Mouse (Mus musculus): ENCODE results near the gene Xpr1. TPM values are rescaled to one million over a fixed set of nuclear protein-coding genes. Genes with fewer than 3 reads are reported as not detected.

Gene Xpr1
- polyA plus RNA-seq, 1 experiment from 2014 or later, result 10.5 TPM

- Histone ChIP-seq H3K36me3 (peaks cover 13% of the 10 kb centered on the region; the same call in 1 of the 2 replicates), H3K27me3 (no peaks in the 10 kb centered on the region), H3K4me2 (no peak overlapping the region), H3K4me3 (replicated peaks) (no peak overlapping the region), H3K4me1 (peaks cover 2% of the 10 kb centered on the region; the same call in 1 of the 2 replicates), H3K9ac (no peak overlapping the region), H3K9me3 (replicated peaks) (no peaks in the 10 kb centered on the region), H3K27ac (no peak overlapping the region)
- no peak for ATAC-seq (replicated peaks; ENCODE audit: low FRiP score)
- WGBS, result 93% methylated on average over 2 of the region's 2 CpGs
These were observed 113.8 kb downstream of the Xpr1 start for GRCm38 (mm10) chr1:155303402-155303801.

- WGBS, result 94% methylated on average over 5 of the region's 5 CpGs
- Histone ChIP-seq H3K4me1 (no peaks in the 10 kb centered on the region), H3K9me3 (replicated peaks) (no peaks in the 10 kb centered on the region), H3K4me2 (no peak overlapping the region), H3K27me3 (no peaks in the 10 kb centered on the region), H3K9ac (no peak overlapping the region), H3K36me3 (no peaks in the 10 kb centered on the region), H3K27ac (no peak overlapping the region), H3K4me3 (replicated peaks) (no peak overlapping the region)
- no peak for ATAC-seq (replicated peaks; ENCODE audit: low FRiP score)
These were observed 119.6 kb downstream of the Xpr1 start for GRCm38 (mm10) chr1:155297615-155298014.

- H3K27me3 ChIP-seq, result no peaks in the 10 kb centered on the region
- H3K36me3 ChIP-seq, result no peaks in the 10 kb centered on the region
- WGBS, result 86% methylated on average over 2 of the region's 2 CpGs
- no peak for ATAC-seq (replicated peaks; ENCODE audit: low FRiP score)
- H3K4me3 ChIP-seq (replicated peaks), result no peak overlapping the region
- no peaks in the 10 kb centered on the region for H3K9me3 ChIP-seq (replicated peaks)
- no peaks in the 10 kb centered on the region for H3K4me1 ChIP-seq
- H3K4me2 ChIP-seq, result no peak overlapping the region
- no peak overlapping the region for H3K27ac ChIP-seq
- H3K9ac ChIP-seq, result no peak overlapping the region
These were observed 120.0 kb downstream of the Xpr1 start for GRCm38 (mm10) chr1:155297203-155297602.

GRCm38 (mm10) chr1:155293446-155293845, 123.8 kb downstream of the Xpr1 start:
- Histone ChIP-seq H3K27ac (no peak overlapping the region), H3K4me1 (no peaks in the 10 kb centered on the region), H3K9ac (no peak overlapping the region), H3K4me3 (replicated peaks) (no peak overlapping the region), H3K4me2 (no peak overlapping the region), H3K9me3 (replicated peaks) (no peaks in the 10 kb centered on the region), H3K27me3 (no peaks in the 10 kb centered on the region), H3K36me3 (peaks cover 18% of the 10 kb centered on the region)
- 0 out of 2 replicates have a peak, but pooled peaks have one; percentile 52 for ATAC-seq (replicated peaks; ENCODE audit: low FRiP score)
- WGBS, result 18% methylated on average over 3 of the region's 3 CpGs

GRCm38 (mm10) chr1:155289411-155289810, 127.8 kb downstream of the Xpr1 start:
- Histone ChIP-seq H3K9me3 (replicated peaks) (no peaks in the 10 kb centered on the region), H3K9ac (no peak overlapping the region), H3K4me2 (no peak overlapping the region), H3K4me1 (no peaks in the 10 kb centered on the region), H3K27me3 (no peaks in the 10 kb centered on the region), H3K27ac (no peak overlapping the region), H3K4me3 (replicated peaks) (no peak overlapping the region), H3K36me3 (peaks cover 34% of the 10 kb centered on the region)
- ATAC-seq (replicated peaks; ENCODE audit: low FRiP score), result no peak
- 80% methylated on average over 1 of the region's 1 CpGs for WGBS

GRCm38 (mm10) chr1:155288033-155288432, 129.2 kb downstream of the Xpr1 start:
- Histone ChIP-seq H3K9me3 (replicated peaks) (no peaks in the 10 kb centered on the region), H3K27me3 (no peaks in the 10 kb centered on the region), H3K4me1 (no peaks in the 10 kb centered on the region), H3K27ac (no peak overlapping the region), H3K4me3 (replicated peaks) (no peak overlapping the region), H3K36me3 (peaks cover 35% of the 10 kb centered on the region), H3K9ac (no peak overlapping the region), H3K4me2 (no peak overlapping the region)
- ATAC-seq (replicated peaks; ENCODE audit: low FRiP score), result no peak
- WGBS, result 77% methylated on average over 3 of the region's 3 CpGs

GRCm38 (mm10) chr1:155283808-155284207, 133.4 kb downstream of the Xpr1 start:
- WGBS, result 87% methylated on average over 7 of the region's 7 CpGs
- H3K36me3 ChIP-seq, result peaks cover 30% of the 10 kb centered on the region
- ATAC-seq (replicated peaks; ENCODE audit: low FRiP score), result no peak
- H3K4me3 ChIP-seq (replicated peaks), result no peak overlapping the region
- no peak overlapping the region for H3K27ac ChIP-seq
- H3K9me3 ChIP-seq (replicated peaks), result no peaks in the 10 kb centered on the region
- H3K27me3 ChIP-seq, result no peaks in the 10 kb centered on the region
- H3K4me1 ChIP-seq, result peaks cover 16% of the 10 kb centered on the region
- no peak overlapping the region for H3K4me2 ChIP-seq
- H3K9ac ChIP-seq, result no peak overlapping the region

- no peak overlapping the region for H3K4me2 ChIP-seq
- H3K9me3 ChIP-seq (replicated peaks), result no peaks in the 10 kb centered on the region
- H3K27ac ChIP-seq, result 0 out of 2 replicates have a peak overlapping the region, but pooled peaks have one; percentile 23
- no peak overlapping the region for H3K9ac ChIP-seq
- H3K4me3 ChIP-seq (replicated peaks), result no peak overlapping the region
- H3K36me3 ChIP-seq, result peaks cover 12% of the 10 kb centered on the region
- ATAC-seq (replicated peaks; ENCODE audit: low FRiP score), result peak; percentile 84
- H3K4me1 ChIP-seq, result peaks cover 20% of the 10 kb centered on the region
- WGBS, result 42% methylated on average over 18 of the region's 18 CpGs
- H3K27me3 ChIP-seq, result no peaks in the 10 kb centered on the region
These were observed 136.0 kb downstream of the Xpr1 start for GRCm38 (mm10) chr1:155281003-155281793.

- Histone ChIP-seq H3K27ac (no peak overlapping the region), H3K9ac (no peak overlapping the region), H3K27me3 (no peaks in the 10 kb centered on the region), H3K4me3 (replicated peaks) (no peak overlapping the region), H3K4me1 (peaks cover 20% of the 10 kb centered on the region), H3K9me3 (replicated peaks) (no peaks in the 10 kb centered on the region), H3K36me3 (peaks cover 12% of the 10 kb centered on the region), H3K4me2 (no peak overlapping the region)
- no peak for ATAC-seq (replicated peaks; ENCODE audit: low FRiP score)
- WGBS, result 42% methylated on average over 10 of the region's 10 CpGs
These were observed 136.9 kb downstream of the Xpr1 start for GRCm38 (mm10) chr1:155280306-155280705.

GRCm38 (mm10) chr1:155276381-155277033, 140.7 kb downstream of the Xpr1 start:
- Histone ChIP-seq H3K27ac (no peak overlapping the region), H3K36me3 (0 out of 2 replicates have a peak, but pooled peaks cover 3% of the 10 kb centered on the region), H3K4me1 (peaks cover 20% of the 10 kb centered on the region), H3K4me2 (no peak overlapping the region), H3K4me3 (replicated peaks) (no peak overlapping the region), H3K9ac (no peak overlapping the region), H3K27me3 (no peaks in the 10 kb centered on the region), H3K9me3 (replicated peaks) (no peaks in the 10 kb centered on the region)
- WGBS, result 59% methylated on average over 13 of the region's 13 CpGs
- no peak for ATAC-seq (replicated peaks; ENCODE audit: low FRiP score)

GRCm38 (mm10) chr1:155275793-155276192, 141.4 kb downstream of the Xpr1 start:
- Histone ChIP-seq H3K4me2 (no peak overlapping the region), H3K27me3 (no peaks in the 10 kb centered on the region), H3K9me3 (replicated peaks) (no peaks in the 10 kb centered on the region), H3K36me3 (0 out of 2 replicates have a peak, but pooled peaks cover 3% of the 10 kb centered on the region), H3K9ac (no peak overlapping the region), H3K4me3 (replicated peaks) (no peak overlapping the region), H3K27ac (no peak overlapping the region), H3K4me1 (peaks cover 13% of the 10 kb centered on the region)
- no peak for ATAC-seq (replicated peaks; ENCODE audit: low FRiP score)
- WGBS, result 84% methylated on average over 4 of the region's 4 CpGs

GRCm38 (mm10) chr1:155274976-155275375, 142.2 kb downstream of the Xpr1 start:
- no peaks in the 10 kb centered on the region for H3K9me3 ChIP-seq (replicated peaks)
- H3K9ac ChIP-seq, result no peak overlapping the region
- no peaks in the 10 kb centered on the region for H3K27me3 ChIP-seq
- H3K4me2 ChIP-seq, result no peak overlapping the region
- no peak for ATAC-seq (replicated peaks; ENCODE audit: low FRiP score)
- WGBS, result 80% methylated on average over 3 of the region's 3 CpGs
- H3K4me1 ChIP-seq, result peaks cover 5% of the 10 kb centered on the region; the same call in 1 of the 2 replicates
- 0 out of 2 replicates have a peak, but pooled peaks cover 3% of the 10 kb centered on the region for H3K36me3 ChIP-seq
- H3K4me3 ChIP-seq (replicated peaks), result no peak overlapping the region
- no peak overlapping the region for H3K27ac ChIP-seq

Data from kidney, embryonic 15.5 days (tissue).